Mouse (Mus musculus) limb, embryonic 14.5 days (tissue): ENCODE measurements at regions not wholly inside any gene's neighbourhood (a gene's known extent, or its start where the extent isn't known, plus 50 kb on each side); places are given as distances from the start of the nearest gene placed in this dataset.

ENCODE experiments used
- ATAC-seq: fragments of 200-750 bp; cut with Nextera tagmentation; 2 replicates; pipeline ENCODE4 v1.8.0; 2017; ENCODE audit warnings: low read depth, moderate number of reproducible peaks, moderate TSS enrichment; ENCODE audit not compliant: low FRiP score
- DNase-seq: peaks from one replicate; pipeline ENCODE4 v3.0.0-alpha.2; 2015; ENCODE audit warnings: low spot score
- H3K27ac ChIP-seq: fragments of 300-500 bp; sonication (generic); replicated peaks from 2 replicates; pipeline ENCODE4 v1.5.1; 2014; ENCODE audit warnings: low read depth, mild to moderate bottlenecking, low read length, moderate library complexity, mixed read lengths
- H3K27me3 ChIP-seq: fragments of 300-500 bp; sonication (generic); 2 replicates; pipeline ENCODE4 v1.6.1; 2014; ENCODE audit warnings: low read length, mixed read lengths; ENCODE audit not compliant: control insufficient read depth, insufficient read depth
- H3K36me3 ChIP-seq: fragments of 300-500 bp; sonication (generic); 2 replicates; pipeline ENCODE4 v1.6.1; 2014; ENCODE audit warnings: mild to moderate bottlenecking, low read length, moderate library complexity, mixed read lengths; ENCODE audit not compliant: control insufficient read depth, insufficient read depth
- H3K4me1 ChIP-seq: fragments of 300-500 bp; sonication (generic); 2 replicates; pipeline ENCODE4 v1.6.1; 2014; ENCODE audit warnings: antibody characterized with exemption, low read length, mixed read lengths; ENCODE audit not compliant: control insufficient read depth, insufficient read depth
- H3K4me2 ChIP-seq: fragments of 300-500 bp; sonication (generic); replicated peaks from 2 replicates; pipeline ENCODE4 v1.6.1; 2014; ENCODE audit warnings: low read depth, mild to moderate bottlenecking, low read length, moderate library complexity; ENCODE audit not compliant: severe bottlenecking
- H3K4me3 ChIP-seq: fragments of 300-500 bp; sonication (generic); replicated peaks from 2 replicates; pipeline ENCODE4 v1.5.1; 2014; ENCODE audit warnings: low read length
- H3K9ac ChIP-seq: fragments of 300-500 bp; sonication (generic); 2 replicates; pipeline ENCODE4 v1.6.1; 2014; ENCODE audit warnings: mild to moderate bottlenecking, low read depth, low read length, moderate library complexity; ENCODE audit not compliant: severe bottlenecking
- H3K9me3 ChIP-seq: fragments of 300-500 bp; sonication (generic); 2 replicates; pipeline ENCODE4 v1.6.1; 2016; ENCODE audit warnings: low read length; ENCODE audit not compliant: control insufficient read depth
- POLR2A ChIP-seq: fragments of 200-500 bp; IDR thresholded peaks from 2 replicates; pipeline ENCODE4 v1.8.0; 2012; ENCODE audit warnings: inconsistent platforms, mild to moderate bottlenecking, moderate library complexity, borderline replicate concordance; ENCODE audit not compliant: insufficient read depth, insufficient read length; ENCODE audit errors: extremely low read depth
- WGBS: fragments of 180-500 bp; shearing (Covaris S2); extraction: QIAGEN DNeasy Blood & Tissue Kit; methylation state at CpG from one replicate; pipeline ENCODE4 v1.1.7; 2014; 5-methylcytosine and 5-hydroxymethylcytosine counted together

DNA sequence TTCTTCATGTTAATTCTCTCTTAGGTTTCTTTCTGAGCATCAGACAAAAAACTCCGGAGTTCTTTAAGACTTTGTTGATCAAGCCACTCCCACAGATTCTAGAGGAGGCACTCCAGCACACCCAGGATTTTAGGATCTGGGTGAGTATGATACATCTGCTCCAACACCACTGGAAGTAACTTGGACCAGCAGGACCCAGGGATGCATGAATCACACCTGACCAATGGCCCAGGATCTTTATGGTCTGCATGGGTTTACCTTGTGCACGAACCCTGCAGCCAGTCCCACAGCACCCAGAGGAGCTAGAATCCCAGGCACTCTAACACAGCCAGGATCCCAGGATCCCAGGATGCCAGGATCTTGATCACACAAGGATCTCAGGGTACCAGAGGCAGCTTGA is 628.6 kb downstream of the Adam6a start:
- WGBS: 77% methylated on average over 2 of the region's 2 CpGs
- no peak overlapping the region for H3K9ac ChIP-seq
- H3K27ac ChIP-seq: no peak overlapping the region
- no peak for DNase-seq
- H3K9me3 ChIP-seq: peaks cover 4% of the 10 kb centered on the region; the same call in 1 of the 2 replicates
- H3K36me3 ChIP-seq: no peaks in the 10 kb centered on the region
- no peak overlapping the region for H3K4me3 ChIP-seq
- no peak for ATAC-seq
- no peak for TF ChIP-seq POLR2A
- no peak overlapping the region for H3K4me2 ChIP-seq
- no peaks in the 10 kb centered on the region for H3K4me1 ChIP-seq
- H3K27me3 ChIP-seq: no peaks in the 10 kb centered on the region

DNA sequence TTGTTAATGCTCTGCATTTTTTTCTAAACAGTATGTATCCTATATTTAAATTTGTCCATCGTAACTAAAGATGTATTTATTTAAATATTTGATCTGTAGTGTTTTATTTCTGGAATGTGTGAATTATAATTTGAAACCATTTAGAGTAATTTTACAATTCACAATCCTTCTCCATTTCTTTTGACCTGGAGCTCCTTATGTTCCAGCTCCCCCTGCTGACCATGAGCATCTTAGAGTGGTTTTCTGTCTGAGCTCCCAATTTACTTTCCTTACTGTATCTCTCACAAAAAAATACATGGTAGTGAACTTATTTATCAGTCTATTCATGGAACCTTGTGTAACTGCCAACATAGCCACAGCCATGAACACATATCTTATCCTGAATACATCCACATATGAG is 655.8 kb downstream of the Adam6a start:
- TF ChIP-seq POLR2A: no peak
- no peak for DNase-seq
- Histone ChIP-seq H3K27ac (no peak overlapping the region), H3K4me2 (no peak overlapping the region), H3K4me1 (no peaks in the 10 kb centered on the region), H3K27me3 (no peaks in the 10 kb centered on the region), H3K36me3 (no peaks in the 10 kb centered on the region), H3K9ac (no peak overlapping the region), H3K9me3 (peaks cover 15% of the 10 kb centered on the region; the same call in 1 of the 2 replicates), H3K4me3 (no peak overlapping the region)
- ATAC-seq: no peak
- 49% methylated on average over 1 of the region's 1 CpGs for WGBS

DNA sequence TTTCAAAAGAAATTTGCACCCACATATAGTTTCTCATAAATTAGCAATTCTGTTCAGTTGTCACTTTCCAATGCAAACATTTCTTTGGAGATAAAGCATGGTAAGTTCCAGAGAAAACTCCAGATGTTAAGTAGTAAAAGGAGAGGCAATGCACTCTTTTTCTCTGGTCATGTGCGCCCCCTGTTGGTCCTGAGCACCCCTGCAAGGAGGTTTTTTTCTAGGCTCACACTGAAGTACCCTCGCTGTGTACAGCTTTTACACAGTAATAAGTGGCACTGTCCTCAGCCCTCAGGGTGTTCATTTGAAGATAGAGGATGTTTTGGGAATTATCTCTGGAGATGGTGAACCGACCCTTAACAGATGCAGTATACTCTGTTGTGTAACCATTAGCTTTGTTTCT is 678.8 kb downstream of the Adam6a start:
- Histone ChIP-seq H3K27me3 (no peaks in the 10 kb centered on the region), H3K36me3 (no peaks in the 10 kb centered on the region), H3K4me2 (no peak overlapping the region), H3K4me3 (no peak overlapping the region), H3K27ac (no peak overlapping the region), H3K9me3 (0 out of 2 replicates have a peak, but pooled peaks cover 7% of the 10 kb centered on the region), H3K9ac (no peak overlapping the region), H3K4me1 (no peaks in the 10 kb centered on the region)
- ATAC-seq (no peak), DNase-seq (no peak)
- TF ChIP-seq POLR2A: no peak
- WGBS: 28% methylated on average over 3 of the region's 3 CpGs
